Mouse (Mus musculus) c-Kit-positive CD71-positive TER-119-negative erythroid progenitor cells, embryonic 14.5 days (primary cell): ENCODE results near the gene Fam174b.

ENCODE experiments used
- DNase-seq: peaks from one replicate; pipeline ENCODE4 v3.0.0-alpha.2; 2013; ENCODE audit warnings: low read depth

The Fam174b gene

GRCm38 (mm10) chr7:73740111-73741035 lies at the start of gene Fam174b:
Fam174b (plus strand) TSS chr7:73740302.
- DNase-seq = no peak

GRCm38 (mm10) chr7:73697092-73697491 lies 43.0 kb upstream of the Fam174b start:
- no peak for DNase-seq

GRCm38 (mm10) chr7:73704305-73704704 lies 35.8 kb upstream of the Fam174b start:
- DNase-seq = no peak

GRCm38 (mm10) chr7:73713506-73713905 lies 26.6 kb upstream of the Fam174b start:
- DNase-seq = no peak

- DNase-seq = no peak
Measured at GRCm38 (mm10) chr7:73715928-73716749, 24.0 kb upstream of the Fam174b start.

GRCm38 (mm10) chr7:73716841-73717240 lies 23.3 kb upstream of the Fam174b start:
- no peak for DNase-seq

GRCm38 (mm10) chr7:73718031-73718430 lies 22.1 kb upstream of the Fam174b start:
- DNase-seq = no peak

GRCm38 (mm10) chr7:73718497-73719007 lies 21.6 kb upstream of the Fam174b start:
- no peak for DNase-seq

- DNase-seq = no peak
Measured at GRCm38 (mm10) chr7:73721046-73721445, 19.1 kb upstream of the Fam174b start.

GRCm38 (mm10) chr7:73721764-73722163 lies 18.3 kb upstream of the Fam174b start:
- no peak for DNase-seq

GRCm38 (mm10) chr7:73729913-73730312 lies 10.2 kb upstream of the Fam174b start:
- no peak for DNase-seq

- DNase-seq = no peak
Measured at GRCm38 (mm10) chr7:73730430-73731022, 9.6 kb upstream of the Fam174b start.

- DNase-seq = no peak
Measured at GRCm38 (mm10) chr7:73736046-73736445, 4.1 kb upstream of the Fam174b start.

GRCm38 (mm10) chr7:73741392-73741791 lies 1.3 kb downstream of the Fam174b start:
- no peak for DNase-seq

GRCm38 (mm10) chr7:73741841-73742240 lies 1.7 kb downstream of the Fam174b start:
- DNase-seq = no peak

- DNase-seq = no peak
Measured at GRCm38 (mm10) chr7:73743144-73743543, 3.0 kb downstream of the Fam174b start.

- no peak for DNase-seq
Measured at GRCm38 (mm10) chr7:73743831-73744370, 3.8 kb downstream of the Fam174b start.

GRCm38 (mm10) chr7:73745903-73746302 lies 5.8 kb downstream of the Fam174b start:
- DNase-seq = no peak

- DNase-seq = no peak
Measured at GRCm38 (mm10) chr7:73746836-73747235, 6.7 kb downstream of the Fam174b start.

- no peak for DNase-seq
Measured at GRCm38 (mm10) chr7:73747531-73747930, 7.4 kb downstream of the Fam174b start.

GRCm38 (mm10) chr7:73748437-73749108 lies 8.5 kb downstream of the Fam174b start:
- no peak for DNase-seq
